Mouse (Mus musculus): ENCODE measurements around the gene Vmn2r25. TPM values are rescaled to one million over a fixed set of nuclear protein-coding genes. Genes with fewer than 3 reads are reported as not detected.

Vmn2r25 gene
- not detected for total RNA-seq (2023)

GRCm38 (mm10) chr6:123853363-123853762 lies at the start of gene Vmn2r25:
Gene Vmn2r25, minus strand, starts transcription at chr6:123853463.

GRCm38 (mm10) chr6:123778579-123778978 lies 74.7 kb downstream of the Vmn2r25 start, which contains the start of gene Vmn2r24:
Gene Vmn2r24, plus strand, starts transcription at chr6:123778879.

Other genes starting within 250 kb of the Vmn2r25 start
- gene Vmn2r22, start 202.7 kb downstream of the Vmn2r25 start, total RNA-seq (2023) = not detected
- gene Vmn2r23, start 150.8 kb downstream of the Vmn2r25 start, total RNA-seq (2023) = not detected
- not detected for gene Vmn2r24, start 74.6 kb downstream of the Vmn2r25 start, total RNA-seq (2023)
- gene Vmn2r26, start 171.1 kb upstream of the Vmn2r25 start, total RNA-seq (2023) = not detected

Data from T-cell, adult 66 days (primary cell).